Mouse (Mus musculus) forebrain, embryonic 14.5 days (tissue): Measurements from ENCODE around the gene 1700019A02Rik. TPM values are rescaled to one million over a fixed set of nuclear protein-coding genes. Genes with fewer than 3 reads are reported as not detected.

Experiments used
- ATAC-seq: fragments of 200-750 bp; cut with Nextera tagmentation; 2 replicates; pipeline ENCODE4 v1.8.0; 2017; ENCODE audit warnings: mild to moderate bottlenecking, moderate library complexity
- DNase-seq: peaks from one replicate; pipeline ENCODE4 v3.0.0-alpha.2; 2015; ENCODE audit warnings: low spot score
- H3K27ac ChIP-seq: fragments of 300-500 bp; sonication (generic); 2 replicates; pipeline ENCODE4 v1.5.1; 2014; ENCODE audit warnings: low read depth, mild to moderate bottlenecking, control low read depth, low read length, moderate library complexity
- H3K27me3 ChIP-seq: fragments of 300-500 bp; sonication (generic); replicated peaks from 2 replicates; pipeline ENCODE4 v1.6.1; 2014; ENCODE audit warnings: low read length, control low read depth, mixed read lengths; ENCODE audit not compliant: control insufficient read depth, insufficient read depth
- H3K36me3 ChIP-seq: fragments of 300-500 bp; sonication (generic); 2 replicates; pipeline ENCODE4 v1.6.1; 2014; ENCODE audit warnings: low read length, control low read depth; ENCODE audit not compliant: control insufficient read depth, insufficient read depth
- H3K4me1 ChIP-seq: fragments of 300-500 bp; sonication (generic); 2 replicates; pipeline ENCODE4 v1.6.1; 2014; ENCODE audit warnings: antibody characterized with exemption, low read length, control low read depth; ENCODE audit not compliant: control insufficient read depth, insufficient read depth
- H3K4me2 ChIP-seq: fragments of 300-500 bp; sonication (generic); 2 replicates; pipeline ENCODE4 v1.6.1; 2014; ENCODE audit warnings: mild to moderate bottlenecking, control low read depth, low read length
- H3K4me3 ChIP-seq: fragments of 300-500 bp; sonication (generic); 2 replicates; pipeline ENCODE4 v1.5.1; 2014; ENCODE audit warnings: low read depth, low read length, control low read depth
- H3K9ac ChIP-seq: fragments of 300-500 bp; sonication (generic); 2 replicates; pipeline ENCODE4 v1.6.1; 2014; ENCODE audit warnings: mild to moderate bottlenecking, low read length, control low read depth, moderate library complexity
- H3K9me3 ChIP-seq: fragments of 300-500 bp; sonication (generic); replicated peaks from 2 replicates; pipeline ENCODE4 v1.6.1; 2016; ENCODE audit warnings: low read length, control low read depth, mixed read lengths; ENCODE audit not compliant: control insufficient read depth
- WGBS: fragments of 180-500 bp; shearing (Covaris S2); extraction: QIAGEN DNeasy Blood & Tissue Kit; methylation state at CpG from one replicate; pipeline ENCODE4 v1.1.7; 2014; 5-methylcytosine and 5-hydroxymethylcytosine counted together
- polyA plus RNA-seq: library from polyadenylated mRNA; unstranded; fragments of >200 nt; fragmentation: Nextera tagmentation; extraction: Ambion mirVana; gene quantifications from 2 replicates; pipeline ENCODE4 v1.2.1, GENCODE M21; 2014

1700019A02Rik gene
- polyA plus RNA-seq: not detected in 2 replicates

DNA sequence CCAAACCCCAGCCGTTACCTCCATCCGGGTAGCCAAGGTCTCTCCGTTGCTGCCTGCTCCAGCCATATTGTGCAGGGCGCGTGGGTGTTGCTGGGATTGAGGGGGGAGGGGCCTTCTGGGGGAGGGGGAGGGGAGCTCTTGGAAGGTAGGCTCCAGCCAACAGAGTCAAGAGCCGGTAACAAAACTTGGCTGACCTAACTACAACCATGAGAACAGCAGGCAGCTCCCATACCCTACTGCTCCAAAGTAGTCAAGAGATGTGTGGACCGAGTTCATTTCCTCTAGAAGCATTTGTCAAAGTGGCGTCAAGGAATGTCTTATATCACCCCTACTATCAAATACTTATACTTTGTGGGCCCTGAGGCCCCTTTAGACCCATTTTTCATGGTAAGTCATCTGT is at the start of gene 1700019A02Rik:
Gene 1700019A02Rik, minus strand, starts transcription at position 101 of the 400 bp plus-strand sequence.
- ATAC-seq (no peak), DNase-seq (no peak)
- H3K9ac ChIP-seq: no peak within 1 kb of the TSS
- H3K4me2 ChIP-seq: no peak within 1 kb of the TSS
- 98% methylated on average over 8 of the region's 8 CpGs for WGBS
- no peaks in the 10 kb centered on the region for H3K36me3 ChIP-seq
- no peaks in the 10 kb centered on the region for H3K27me3 ChIP-seq
- H3K4me3 ChIP-seq: no peak within 1 kb of the TSS
- no peaks in the 10 kb centered on the region for H3K4me1 ChIP-seq
- H3K9me3 ChIP-seq: no peaks in the 10 kb centered on the region
- H3K27ac ChIP-seq: no peak within 1 kb of the TSS

DNA sequence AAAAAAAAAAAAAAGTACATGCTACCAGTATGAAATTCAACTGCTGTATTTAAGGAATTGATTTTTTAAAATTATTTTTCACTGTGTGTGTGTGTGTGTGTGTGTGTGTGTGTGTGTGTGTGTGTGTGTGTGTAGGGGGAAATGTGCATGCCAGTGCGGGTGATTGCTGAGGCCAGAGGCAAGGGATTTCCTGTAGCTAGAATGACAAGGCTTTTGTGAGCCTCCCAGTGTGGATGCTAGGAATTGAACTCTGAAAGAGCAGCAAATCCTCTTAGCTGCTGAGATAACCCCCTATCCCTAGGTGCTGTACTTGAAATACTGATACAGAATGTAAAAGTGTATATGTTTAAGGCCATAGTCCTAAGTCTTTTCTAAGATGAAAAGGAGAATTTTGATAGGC is 38.6 kb upstream of the 1700019A02Rik start:
- 26% methylated on average over 1 of the region's 1 CpGs for WGBS
- no peak overlapping the region for H3K9ac ChIP-seq
- no peaks in the 10 kb centered on the region for H3K36me3 ChIP-seq
- H3K9me3 ChIP-seq: no peaks in the 10 kb centered on the region
- no peak overlapping the region for H3K27ac ChIP-seq
- H3K4me2 ChIP-seq: no peak overlapping the region
- no peaks in the 10 kb centered on the region for H3K27me3 ChIP-seq
- DNase-seq (no peak), ATAC-seq (no peak)
- no peaks in the 10 kb centered on the region for H3K4me1 ChIP-seq
- no peak overlapping the region for H3K4me3 ChIP-seq

DNA sequence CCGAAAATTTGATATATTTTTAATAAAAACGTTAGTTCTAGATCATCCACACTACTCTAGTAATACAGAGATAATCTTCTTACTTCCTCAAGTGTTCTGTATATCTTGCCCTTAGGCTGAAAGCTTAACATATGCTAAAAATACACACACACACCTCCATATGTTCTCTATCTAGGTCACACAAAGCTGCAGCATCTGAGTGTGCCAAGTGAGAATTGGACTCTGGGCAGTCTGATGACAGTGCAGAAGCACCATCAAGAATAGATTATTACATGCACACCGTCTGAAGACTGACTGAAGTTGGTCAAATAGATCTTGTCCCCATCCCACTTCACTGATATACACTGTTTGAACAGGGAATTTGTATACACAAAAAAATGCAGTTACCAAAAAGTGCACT is 38.2 kb upstream of the 1700019A02Rik start:
- no peaks in the 10 kb centered on the region for H3K27me3 ChIP-seq
- no peaks in the 10 kb centered on the region for H3K9me3 ChIP-seq
- ATAC-seq (no peak), DNase-seq (no peak)
- no peak overlapping the region for H3K27ac ChIP-seq
- no peak overlapping the region for H3K4me2 ChIP-seq
- no peak overlapping the region for H3K4me3 ChIP-seq
- H3K4me1 ChIP-seq: no peaks in the 10 kb centered on the region
- WGBS: 87% methylated on average over 3 of the region's 3 CpGs
- no peaks in the 10 kb centered on the region for H3K36me3 ChIP-seq
- no peak overlapping the region for H3K9ac ChIP-seq

DNA sequence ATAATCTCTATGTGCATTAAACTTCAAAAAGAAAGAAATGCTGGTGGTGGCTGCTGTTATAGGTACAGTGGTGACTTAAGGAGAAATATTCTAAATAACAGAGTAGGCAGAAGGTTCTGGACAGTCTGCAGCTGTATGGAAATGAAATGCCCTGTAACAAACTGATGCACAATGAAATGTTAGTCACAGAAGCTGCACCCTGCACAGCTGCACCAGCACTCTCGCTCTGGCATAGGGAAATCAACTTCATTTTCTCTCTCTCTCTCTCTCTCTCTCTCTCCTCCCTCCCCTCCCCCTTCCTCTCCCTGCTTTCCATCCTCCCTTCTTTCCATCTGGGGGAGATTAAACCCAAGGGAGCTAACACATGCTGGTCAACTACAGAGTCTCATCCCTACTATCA is 37.3 kb upstream of the 1700019A02Rik start:
- ATAC-seq: no peak

DNA sequence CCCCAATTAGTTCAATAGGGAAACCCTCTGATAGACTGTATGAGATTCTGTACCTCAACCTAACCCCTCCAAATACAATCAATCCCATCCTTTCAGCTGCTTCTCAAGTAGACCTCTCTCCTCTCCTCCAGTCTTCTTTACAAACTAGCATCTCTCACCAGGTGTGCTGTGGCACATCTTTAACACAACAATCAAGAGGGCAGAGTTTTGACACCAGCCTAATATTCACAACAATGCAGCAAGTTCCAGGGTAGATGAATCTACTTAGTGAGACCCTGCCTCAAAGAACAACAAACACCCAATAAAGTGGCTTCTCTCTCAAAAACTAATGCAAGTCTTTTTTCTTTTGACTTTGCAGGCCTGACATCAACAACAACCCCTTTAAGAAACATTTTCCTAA is 22.7 kb upstream of the 1700019A02Rik start:
- DNase-seq: no peak
- H3K4me2 ChIP-seq: no peak overlapping the region

More for the DNA sequence above, 37.3 kb upstream of the 1700019A02Rik start:
- H3K4me1 ChIP-seq: no peaks in the 10 kb centered on the region
- no peak overlapping the region for H3K27ac ChIP-seq
- DNase-seq: no peak
- H3K36me3 ChIP-seq: no peaks in the 10 kb centered on the region
- H3K9me3 ChIP-seq: no peaks in the 10 kb centered on the region
- no peaks in the 10 kb centered on the region for H3K27me3 ChIP-seq
- H3K9ac ChIP-seq: no peak overlapping the region
- H3K4me2 ChIP-seq: no peak overlapping the region
- no peak overlapping the region for H3K4me3 ChIP-seq
- 81% methylated on average over 1 of the region's 1 CpGs for WGBS

DNA sequence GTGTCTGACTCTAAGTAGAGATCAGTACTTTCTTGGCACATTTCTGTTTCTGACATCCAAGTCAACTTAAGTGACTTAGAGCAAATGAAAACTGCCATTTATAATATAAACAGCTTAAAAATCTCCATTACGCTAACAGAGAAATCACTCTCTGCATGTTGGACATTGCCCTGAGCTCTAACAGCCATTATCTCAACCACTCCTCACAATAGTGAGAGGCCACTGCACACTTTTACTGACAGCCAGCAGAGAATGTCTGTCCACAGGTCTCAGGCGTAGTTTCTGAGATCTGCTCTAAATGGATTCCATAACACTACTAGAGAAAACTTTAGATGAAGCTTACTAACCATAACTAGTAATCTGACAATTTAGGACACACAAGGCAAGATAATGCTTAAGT is 16.5 kb upstream of the 1700019A02Rik start:
- no peaks in the 10 kb centered on the region for H3K36me3 ChIP-seq
- no peak for ATAC-seq
- H3K9me3 ChIP-seq: no peaks in the 10 kb centered on the region
- no peak overlapping the region for H3K27ac ChIP-seq
- no peaks in the 10 kb centered on the region for H3K4me1 ChIP-seq
- H3K9ac ChIP-seq: no peak overlapping the region
- WGBS: 84% methylated on average over 2 of the region's 2 CpGs
- no peak overlapping the region for H3K4me3 ChIP-seq
- H3K4me2 ChIP-seq: no peak overlapping the region
- no peaks in the 10 kb centered on the region for H3K27me3 ChIP-seq
- no peak for DNase-seq

More for the DNA sequence above, 22.7 kb upstream of the 1700019A02Rik start:
- H3K27me3 ChIP-seq: no peaks in the 10 kb centered on the region
- no peaks in the 10 kb centered on the region for H3K4me1 ChIP-seq
- no peak overlapping the region for H3K9ac ChIP-seq
- no peak overlapping the region for H3K27ac ChIP-seq
- no peak overlapping the region for H3K4me3 ChIP-seq
- ATAC-seq: no peak
- H3K9me3 ChIP-seq: no peaks in the 10 kb centered on the region
- H3K36me3 ChIP-seq: no peaks in the 10 kb centered on the region

DNA sequence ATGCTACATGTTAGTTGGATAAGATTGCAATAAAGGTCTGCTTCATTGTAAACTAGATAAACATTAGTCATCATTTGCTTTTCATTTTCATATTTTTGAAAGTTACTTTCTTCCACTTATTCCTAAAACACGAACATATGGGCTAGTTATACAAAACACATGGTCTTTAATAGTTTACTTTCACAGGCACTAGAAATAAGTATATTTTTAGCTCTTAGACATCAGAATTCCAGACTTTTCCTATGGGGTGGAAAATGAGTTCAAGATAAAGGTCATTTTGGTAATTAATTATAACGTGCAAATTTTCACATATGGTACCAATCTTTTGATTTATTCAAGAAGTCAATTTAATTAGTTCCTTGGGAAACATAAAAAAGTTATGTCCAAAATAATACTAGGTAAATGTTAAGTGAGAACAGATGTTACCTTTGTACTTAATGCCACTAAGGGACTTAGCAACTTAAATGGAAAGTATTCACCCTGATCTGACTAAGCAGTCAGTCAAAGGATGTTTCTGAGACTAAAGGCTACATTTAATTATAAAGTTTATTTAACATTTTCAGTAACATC is 14.3 kb upstream of the 1700019A02Rik start:
- no peak overlapping the region for H3K9ac ChIP-seq
- H3K27ac ChIP-seq: no peak overlapping the region
- H3K4me3 ChIP-seq: no peak overlapping the region
- H3K9me3 ChIP-seq: no peaks in the 10 kb centered on the region
- no peaks in the 10 kb centered on the region for H3K36me3 ChIP-seq
- no peaks in the 10 kb centered on the region for H3K4me1 ChIP-seq
- H3K27me3 ChIP-seq: no peaks in the 10 kb centered on the region
- no peak overlapping the region for H3K4me2 ChIP-seq
- 88% methylated on average over 2 of the region's 2 CpGs for WGBS
- no peak for ATAC-seq
- no peak for DNase-seq

DNA sequence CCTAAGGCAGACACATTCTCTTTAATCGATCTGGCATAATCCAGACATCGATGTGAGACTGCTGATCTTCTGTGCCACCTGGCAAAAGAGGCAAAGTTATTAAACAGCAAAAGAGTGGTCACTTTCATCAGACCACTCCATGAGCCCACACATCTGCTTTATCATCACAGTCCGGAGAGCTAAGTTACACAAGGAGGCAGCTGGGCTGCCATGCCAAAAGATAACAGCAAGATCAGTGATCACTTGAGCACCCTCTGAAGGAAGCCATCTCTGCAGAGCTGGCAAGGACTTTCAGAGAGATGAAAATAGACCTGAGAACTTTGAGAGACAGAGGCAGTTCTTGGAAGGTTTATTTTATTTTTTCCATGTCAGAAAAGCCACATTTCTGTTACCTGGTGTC is 7.1 kb upstream of the 1700019A02Rik start:
- 90% methylated on average over 3 of the region's 3 CpGs for WGBS
- DNase-seq: no peak
- Histone ChIP-seq H3K27me3 (no peaks in the 10 kb centered on the region), H3K36me3 (no peaks in the 10 kb centered on the region), H3K9ac (no peak overlapping the region), H3K4me1 (no peaks in the 10 kb centered on the region), H3K9me3 (no peaks in the 10 kb centered on the region), H3K4me2 (no peak overlapping the region), H3K27ac (no peak overlapping the region), H3K4me3 (no peak overlapping the region)
- no peak for ATAC-seq

DNA sequence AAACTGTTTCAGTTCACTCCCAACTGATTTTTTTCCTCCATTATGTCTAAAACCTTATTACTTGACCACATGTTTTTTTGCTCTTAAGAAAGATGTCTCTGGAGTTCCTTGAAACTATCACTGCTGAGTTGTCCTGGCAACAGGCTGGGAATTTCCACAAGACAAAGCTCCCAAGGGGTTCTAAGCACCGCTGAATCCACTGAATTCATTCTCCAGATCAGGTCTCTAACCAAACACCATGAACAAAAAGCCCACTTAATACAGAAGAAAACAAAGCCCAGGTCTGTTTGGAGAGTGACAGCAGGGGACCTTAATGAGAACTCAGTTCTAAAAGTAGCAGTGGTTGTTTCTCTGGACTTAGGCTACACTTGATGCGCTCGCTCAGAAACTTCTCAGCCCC is 3.8 kb upstream of the 1700019A02Rik start:
- Histone ChIP-seq H3K4me3 (no peak overlapping the region), H3K4me1 (no peaks in the 10 kb centered on the region), H3K27me3 (no peaks in the 10 kb centered on the region), H3K36me3 (no peaks in the 10 kb centered on the region), H3K4me2 (no peak overlapping the region), H3K9ac (no peak overlapping the region), H3K27ac (no peak overlapping the region), H3K9me3 (no peaks in the 10 kb centered on the region)
- WGBS: 40% methylated on average over 3 of the region's 3 CpGs
- DNase-seq (no peak), ATAC-seq (no peak)
